Mouse (Mus musculus): Measurements from ENCODE around the gene Atg2a.

DNA sequence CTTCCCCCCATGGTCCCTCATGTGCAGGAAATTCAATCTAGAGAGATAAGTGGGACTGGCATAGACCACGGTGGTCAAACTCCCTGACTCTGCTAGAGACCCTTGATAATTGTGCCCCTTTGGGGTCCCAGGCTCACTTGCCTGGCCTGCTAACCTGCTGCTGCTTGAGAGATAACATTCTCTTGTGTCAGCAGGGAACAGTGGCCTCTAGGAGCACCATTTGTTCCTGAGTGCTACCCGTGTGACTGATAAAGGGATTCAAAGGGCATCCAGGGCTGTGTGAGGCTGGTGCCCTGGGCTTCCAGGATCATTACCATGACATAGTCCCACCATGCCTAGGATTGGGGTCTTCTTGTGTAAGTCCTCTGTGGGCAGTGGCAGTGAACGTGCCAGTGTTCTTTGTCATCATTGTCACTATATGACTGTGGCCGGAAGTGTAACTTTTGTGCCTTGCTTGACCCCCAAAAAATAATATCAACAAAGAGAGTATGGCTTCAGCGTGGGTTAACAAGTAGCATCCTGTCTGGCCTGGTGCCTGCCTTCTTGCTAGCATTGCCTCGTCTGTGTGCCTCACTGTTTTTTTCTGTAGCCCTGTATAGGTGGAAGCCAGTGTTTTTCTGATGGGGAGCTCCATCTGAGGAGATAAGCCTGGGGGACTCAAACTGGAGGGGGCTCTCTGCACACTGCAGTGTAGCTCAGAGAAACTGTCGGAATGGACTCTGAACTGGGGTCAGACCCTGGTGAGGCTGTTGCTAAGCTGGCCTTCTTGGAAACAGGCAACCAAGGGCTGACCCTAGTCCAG, 44.4 kb downstream of the Atg2a start:
- TF ChIP-seq CTCF (IDR thresholded peaks at IDR 0.05; ENCODE audit: low read depth, low read length) (no peak), TAL1 (conservative IDR thresholded peaks at IDR 0.05; ENCODE audit: low read depth, low read length) (peak; percentile 49), GATA1 (IDR thresholded peaks at IDR 0.05; ENCODE audit: borderline replicate concordance, low read length) (no peak)
